Mouse (Mus musculus) inflammation-experienced regulatory T-cells (primary cell): ENCODE results near the gene Disp1. TPM values are rescaled to one million over a fixed set of nuclear protein-coding genes. Genes with fewer than 3 reads are reported as not detected.

ENCODE experiments used
- polyA plus RNA-seq, 2 experiments: library from polyadenylated mRNA; unstranded; fragments of 100-300 nt; shearing (Covaris generic); gene quantifications; one replicate each; pipeline ENCODE4 v1.2.1; 2017

Disp1 gene
- polyA plus RNA-seq = 10 to 100 TPM; 11.7 to 17.3 TPM

GRCm38 (mm10) chr1:183220796-183221718, at the start of gene Disp1:
TSS of gene Disp1 (minus strand) at chr1:183221522.

Other genes starting within 250 kb of the Disp1 start
- 10 to 100 TPM; 22.1 to 26.8 TPM for gene Aida, start 75.1 kb upstream of the Disp1 start, polyA plus RNA-seq
- 10 to 100 TPM; 51.2 to 61.4 TPM for gene Brox, start 75.7 kb upstream of the Disp1 start, polyA plus RNA-seq
- gene Mia3, start 148.0 kb upstream of the Disp1 start, polyA plus RNA-seq = 100 to 1,000 TPM; 158 to 194 TPM
- gene Taf1a, start 167.5 kb upstream of the Disp1 start, polyA plus RNA-seq = 10 to 100 TPM; 31.2 to 45.1 TPM
- gene Hhipl2, start 196.7 kb upstream of the Disp1 start, polyA plus RNA-seq = under 1 TPM in 1 of 2 experiments, not detected in 1; 0.64 TPM